Mouse (Mus musculus): ENCODE results near the gene Soat1. TPM values are rescaled to one million over a fixed set of nuclear protein-coding genes. Genes with fewer than 3 reads are reported as not detected.
A peak's percentile ranks its signal among the peaks of the same experiment; 100 is the strongest.

The Soat1 gene
- polyA plus RNA-seq, 1 experiment from 2014 or later, result 54.0 TPM

- no peak overlapping the region for H3K4me3 ChIP-seq (ENCODE audit: low read length)
- H3K4me1 ChIP-seq (ENCODE audit: control insufficient read depth, insufficient read depth, low read length), result no peaks in the 10 kb centered on the region
- H3K9ac ChIP-seq (ENCODE audit: low read depth, low read length), result no peak overlapping the region
- no peak overlapping the region for H3K4me2 ChIP-seq (replicated peaks; ENCODE audit: low read depth, low read length)
- no peak for ATAC-seq (ENCODE audit: low FRiP score, low TSS enrichment)
- H3K36me3 ChIP-seq (ENCODE audit: control insufficient read depth, insufficient read depth, low read length), result no peaks in the 10 kb centered on the region; the same call in 1 of the 2 replicates
- H3K9me3 ChIP-seq (ENCODE audit: control insufficient read depth, low read length), result no peaks in the 10 kb centered on the region
- no peak overlapping the region for H3K27ac ChIP-seq (ENCODE audit: low read depth, low read length)
- WGBS, result 93% methylated on average over 3 of the region's 3 CpGs
- H3K27me3 ChIP-seq (ENCODE audit: control insufficient read depth, insufficient read depth, low read length), result no peaks in the 10 kb centered on the region
These were observed 50.1 kb downstream of the Soat1 start for GRCm38 (mm10) chr1:156424054-156424453.

DNA sequence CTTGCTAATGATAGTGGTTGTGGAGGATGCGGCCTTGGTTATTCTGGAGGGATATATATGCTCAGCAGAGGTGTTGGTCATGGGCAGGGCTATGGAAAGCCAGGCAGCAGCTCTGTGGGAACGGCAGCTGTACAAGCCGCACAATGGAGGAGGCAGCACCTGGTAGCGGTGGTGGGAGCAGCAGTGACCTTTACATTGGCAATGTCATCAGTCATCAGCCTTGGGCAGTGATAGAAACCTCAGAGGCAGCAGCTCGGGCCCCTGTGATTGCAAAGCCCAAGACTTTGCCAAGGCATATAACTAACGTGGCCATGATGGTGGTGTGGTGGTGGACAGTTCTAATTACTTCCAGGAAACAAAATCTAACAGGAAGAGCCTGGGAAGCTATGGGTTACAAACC is 50.6 kb downstream of the Soat1 start:
- Histone ChIP-seq H3K36me3 (ENCODE audit: control insufficient read depth, insufficient read depth, low read length) (no peaks in the 10 kb centered on the region; the same call in 1 of the 2 replicates), H3K27me3 (ENCODE audit: control insufficient read depth, insufficient read depth, low read length) (no peaks in the 10 kb centered on the region), H3K4me2 (replicated peaks; ENCODE audit: low read depth, low read length) (no peak overlapping the region), H3K4me1 (ENCODE audit: control insufficient read depth, insufficient read depth, low read length) (no peaks in the 10 kb centered on the region), H3K27ac (ENCODE audit: low read depth, low read length) (no peak overlapping the region), H3K9ac (ENCODE audit: low read depth, low read length) (no peak overlapping the region), H3K9me3 (ENCODE audit: control insufficient read depth, low read length) (no peaks in the 10 kb centered on the region), H3K4me3 (ENCODE audit: low read length) (no peak overlapping the region)
- ATAC-seq (ENCODE audit: low FRiP score, low TSS enrichment), result no peak
- WGBS, result 84% methylated on average over 6 of the region's 6 CpGs

- WGBS, result 74% methylated on average over 6 of the region's 6 CpGs
- Histone ChIP-seq H3K9ac (ENCODE audit: low read depth, low read length) (no peak overlapping the region), H3K4me1 (ENCODE audit: control insufficient read depth, insufficient read depth, low read length) (no peaks in the 10 kb centered on the region), H3K27me3 (ENCODE audit: control insufficient read depth, insufficient read depth, low read length) (no peaks in the 10 kb centered on the region), H3K4me3 (ENCODE audit: low read length) (no peak overlapping the region), H3K27ac (ENCODE audit: low read depth, low read length) (no peak overlapping the region), H3K9me3 (ENCODE audit: control insufficient read depth, low read length) (no peaks in the 10 kb centered on the region), H3K4me2 (replicated peaks; ENCODE audit: low read depth, low read length) (no peak overlapping the region), H3K36me3 (ENCODE audit: control insufficient read depth, insufficient read depth, low read length) (no peaks in the 10 kb centered on the region; the same call in 1 of the 2 replicates)
- ATAC-seq (ENCODE audit: low FRiP score, low TSS enrichment), result no peak
These were observed 51.3 kb downstream of the Soat1 start for GRCm38 (mm10) chr1:156422856-156423255.

GRCm38 (mm10) chr1:156420671-156421297 is 53.3 kb downstream of the Soat1 start, which contains the start of gene Axdnd1:
Gene Axdnd1 (minus strand): TSS chr1:156421159.
- Histone ChIP-seq H3K4me3 (ENCODE audit: low read length) (peak within 1 kb of the TSS; percentile 54), H3K27me3 (ENCODE audit: control insufficient read depth, insufficient read depth, low read length) (no peaks in the 10 kb centered on the region), H3K36me3 (ENCODE audit: control insufficient read depth, insufficient read depth, low read length) (no peaks in the 10 kb centered on the region; the same call in 1 of the 2 replicates), H3K9ac (ENCODE audit: low read depth, low read length) (peak within 1 kb of the TSS; percentile 49; the same call in 1 of the 2 replicates), H3K4me2 (replicated peaks; ENCODE audit: low read depth, low read length) (peak within 1 kb of the TSS; percentile 52), H3K9me3 (ENCODE audit: control insufficient read depth, low read length) (peaks cover 3% of the 10 kb centered on the region; the same call in 1 of the 2 replicates), H3K4me1 (ENCODE audit: control insufficient read depth, insufficient read depth, low read length) (no peaks in the 10 kb centered on the region), H3K27ac (ENCODE audit: low read depth, low read length) (no peak within 1 kb of the TSS; the same call in 1 of the 2 replicates)
- under 1% methylated on average over 41 of the region's 44 CpGs for WGBS
- ATAC-seq (ENCODE audit: low FRiP score, low TSS enrichment), result peak; percentile 96

DNA sequence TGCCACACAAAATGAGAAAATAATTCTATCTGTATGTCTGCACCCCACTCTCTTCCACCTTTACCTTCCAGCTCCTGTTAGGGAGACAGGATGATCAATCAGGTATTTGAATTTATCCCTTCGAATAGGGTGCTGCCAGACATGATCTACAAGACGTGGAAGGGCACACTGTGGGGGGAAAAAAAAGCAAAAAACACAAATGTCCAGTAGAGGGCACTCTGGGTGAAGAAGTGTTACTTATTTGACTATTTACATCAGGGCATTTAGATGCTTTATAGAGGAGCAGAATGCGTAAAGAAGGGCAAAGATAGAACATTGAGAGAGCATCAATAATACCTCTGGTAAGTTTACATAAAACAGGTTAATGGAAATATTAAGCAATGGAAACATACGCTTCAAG is 56.0 kb downstream of the Soat1 start:
- H3K4me3 ChIP-seq (ENCODE audit: low read length), result no peak overlapping the region
- WGBS, result 60% methylated on average over 4 of the region's 4 CpGs

DNA sequence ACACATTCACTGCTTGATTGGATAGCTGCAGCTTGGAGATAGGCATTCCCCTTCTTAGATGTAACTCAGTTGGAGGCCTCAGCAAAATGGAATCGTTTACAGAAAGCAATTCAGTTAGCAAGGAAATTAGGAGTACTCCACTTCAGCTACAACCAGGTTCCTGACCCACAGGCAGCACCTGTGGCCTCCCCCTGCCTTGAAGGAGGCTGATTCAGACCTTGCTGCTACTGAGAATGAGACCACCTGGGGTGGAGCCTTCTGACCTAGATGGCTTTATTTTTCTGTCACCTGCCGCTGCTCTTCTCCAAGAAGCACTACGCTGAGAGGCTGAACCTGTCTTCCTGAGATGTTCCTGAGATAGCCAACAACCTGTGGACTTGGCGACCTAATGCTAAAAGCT is 65.6 kb downstream of the Soat1 start:
- H3K27me3 ChIP-seq (ENCODE audit: control insufficient read depth, insufficient read depth, low read length), result no peaks in the 10 kb centered on the region
- no peak overlapping the region for H3K4me2 ChIP-seq (replicated peaks; ENCODE audit: low read depth, low read length)
- no peaks in the 10 kb centered on the region for H3K9me3 ChIP-seq (ENCODE audit: control insufficient read depth, low read length)
- no peak overlapping the region for H3K4me3 ChIP-seq (ENCODE audit: low read length)
- no peak for ATAC-seq (ENCODE audit: low FRiP score, low TSS enrichment)
- no peak overlapping the region for H3K9ac ChIP-seq (ENCODE audit: low read depth, low read length)
- 64% methylated on average over 4 of the region's 4 CpGs for WGBS
- no peak overlapping the region for H3K27ac ChIP-seq (ENCODE audit: low read depth, low read length)
- H3K4me1 ChIP-seq (ENCODE audit: control insufficient read depth, insufficient read depth, low read length), result no peaks in the 10 kb centered on the region
- no peaks in the 10 kb centered on the region for H3K36me3 ChIP-seq (ENCODE audit: control insufficient read depth, insufficient read depth, low read length)

More for the DNA sequence above, 56.0 kb downstream of the Soat1 start:
- Histone ChIP-seq H3K36me3 (ENCODE audit: control insufficient read depth, insufficient read depth, low read length) (no peaks in the 10 kb centered on the region), H3K4me2 (replicated peaks; ENCODE audit: low read depth, low read length) (no peak overlapping the region), H3K4me1 (ENCODE audit: control insufficient read depth, insufficient read depth, low read length) (no peaks in the 10 kb centered on the region), H3K27ac (ENCODE audit: low read depth, low read length) (no peak overlapping the region), H3K9me3 (ENCODE audit: control insufficient read depth, low read length) (peaks cover 3% of the 10 kb centered on the region; the same call in 1 of the 2 replicates), H3K9ac (ENCODE audit: low read depth, low read length) (no peak overlapping the region), H3K27me3 (ENCODE audit: control insufficient read depth, insufficient read depth, low read length) (no peaks in the 10 kb centered on the region)
- ATAC-seq (ENCODE audit: low FRiP score, low TSS enrichment), result no peak

GRCm38 (mm10) chr1:156408004-156408403 is 66.1 kb downstream of the Soat1 start:
- Histone ChIP-seq H3K4me1 (ENCODE audit: control insufficient read depth, insufficient read depth, low read length) (no peaks in the 10 kb centered on the region), H3K36me3 (ENCODE audit: control insufficient read depth, insufficient read depth, low read length) (no peaks in the 10 kb centered on the region), H3K9ac (ENCODE audit: low read depth, low read length) (no peak overlapping the region), H3K4me2 (replicated peaks; ENCODE audit: low read depth, low read length) (no peak overlapping the region), H3K27ac (ENCODE audit: low read depth, low read length) (no peak overlapping the region), H3K9me3 (ENCODE audit: control insufficient read depth, low read length) (no peaks in the 10 kb centered on the region), H3K4me3 (ENCODE audit: low read length) (no peak overlapping the region), H3K27me3 (ENCODE audit: control insufficient read depth, insufficient read depth, low read length) (no peaks in the 10 kb centered on the region)
- no peak for ATAC-seq (ENCODE audit: low FRiP score, low TSS enrichment)
- WGBS, result 30% methylated on average over 3 of the region's 3 CpGs

DNA sequence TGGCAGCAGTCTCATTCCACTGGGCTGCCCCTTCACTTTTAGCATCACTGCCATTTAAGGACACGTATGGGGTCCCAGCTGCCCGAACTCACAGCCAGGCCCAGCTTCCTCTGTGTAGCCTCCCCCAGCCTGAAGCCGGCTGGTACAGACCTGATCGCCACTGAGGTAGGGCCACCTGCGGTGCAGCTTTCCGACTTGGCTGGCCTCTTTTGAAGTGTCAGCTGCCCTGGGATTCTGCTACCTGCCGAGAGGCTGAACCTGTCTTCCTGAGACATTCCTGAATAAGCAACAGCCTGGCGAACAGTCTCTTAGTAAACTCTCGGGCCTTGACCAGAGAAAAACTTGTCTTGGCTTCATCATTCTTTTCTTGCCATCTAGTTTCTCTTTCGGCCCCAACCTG is 70.9 kb downstream of the Soat1 start:
- no peak for ATAC-seq (ENCODE audit: low FRiP score, low TSS enrichment)
- H3K9ac ChIP-seq (ENCODE audit: low read depth, low read length), result no peak overlapping the region
- no peak overlapping the region for H3K4me2 ChIP-seq (replicated peaks; ENCODE audit: low read depth, low read length)
- H3K4me3 ChIP-seq (ENCODE audit: low read length), result no peak overlapping the region
- no peak overlapping the region for H3K27ac ChIP-seq (ENCODE audit: low read depth, low read length)
- no peaks in the 10 kb centered on the region for H3K9me3 ChIP-seq (ENCODE audit: control insufficient read depth, low read length)
- no peaks in the 10 kb centered on the region for H3K4me1 ChIP-seq (ENCODE audit: control insufficient read depth, insufficient read depth, low read length)
- H3K36me3 ChIP-seq (ENCODE audit: control insufficient read depth, insufficient read depth, low read length), result no peaks in the 10 kb centered on the region
- WGBS, result 56% methylated on average over 10 of the region's 10 CpGs
- no peaks in the 10 kb centered on the region for H3K27me3 ChIP-seq (ENCODE audit: control insufficient read depth, insufficient read depth, low read length)

GRCm38 (mm10) chr1:156402491-156402890 is 71.6 kb downstream of the Soat1 start:
- H3K9me3 ChIP-seq (ENCODE audit: control insufficient read depth, low read length), result no peaks in the 10 kb centered on the region
- 58% methylated on average over 2 of the region's 2 CpGs for WGBS

More at GRCm38 (mm10) chr1:156402491-156402890, 71.6 kb downstream of the Soat1 start:
- H3K4me1 ChIP-seq (ENCODE audit: control insufficient read depth, insufficient read depth, low read length), result no peaks in the 10 kb centered on the region
- no peaks in the 10 kb centered on the region for H3K36me3 ChIP-seq (ENCODE audit: control insufficient read depth, insufficient read depth, low read length)
- H3K9ac ChIP-seq (ENCODE audit: low read depth, low read length), result no peak overlapping the region
- ATAC-seq (ENCODE audit: low FRiP score, low TSS enrichment), result no peak
- H3K4me3 ChIP-seq (ENCODE audit: low read length), result no peak overlapping the region
- H3K27me3 ChIP-seq (ENCODE audit: control insufficient read depth, insufficient read depth, low read length), result no peaks in the 10 kb centered on the region
- no peak overlapping the region for H3K4me2 ChIP-seq (replicated peaks; ENCODE audit: low read depth, low read length)
- H3K27ac ChIP-seq (ENCODE audit: low read depth, low read length), result no peak overlapping the region
